Mouse (Mus musculus) lung, embryonic 16.5 days (tissue): ENCODE measurements at regions not wholly inside any gene's neighbourhood (a gene's known extent, or its start where the extent isn't known, plus 50 kb on each side); places are given as distances from the start of the nearest gene placed in this dataset.
A peak's percentile ranks its signal among the peaks of the same experiment; 100 is the strongest.

ENCODE experiments used
- ATAC-seq: fragments of 200-750 bp; cut with Nextera tagmentation; 2 replicates; pipeline ENCODE4 v1.8.0; 2017; ENCODE audit warnings: low read depth, mild to moderate bottlenecking, moderate library complexity
- H3K27ac ChIP-seq: fragments of 300-500 bp; sonication (generic); 2 replicates; pipeline ENCODE4 v1.5.1; 2014; ENCODE audit warnings: mild to moderate bottlenecking, control low read depth, low read length
- H3K27me3 ChIP-seq: fragments of 300-500 bp; sonication (generic); 2 replicates; pipeline ENCODE4 v1.6.1; 2014; ENCODE audit warnings: low read depth, low read length, mixed read lengths; ENCODE audit not compliant: control insufficient read depth, insufficient read depth
- H3K36me3 ChIP-seq: fragments of 300-500 bp; sonication (generic); 2 replicates; pipeline ENCODE4 v1.6.1; 2014; ENCODE audit warnings: low read length; ENCODE audit not compliant: control insufficient read depth, insufficient read depth
- H3K4me1 ChIP-seq: fragments of 300-500 bp; sonication (generic); replicated peaks from 2 replicates; pipeline ENCODE4 v1.6.1; 2014; ENCODE audit warnings: low read length, mixed read lengths; ENCODE audit not compliant: control insufficient read depth, insufficient read depth
- H3K4me2 ChIP-seq: fragments of 300-500 bp; sonication (generic); 2 replicates; pipeline ENCODE4 v1.6.1; 2014; ENCODE audit warnings: low read depth, low read length, control low read depth
- H3K4me3 ChIP-seq: fragments of 300-500 bp; sonication (generic); 2 replicates; pipeline ENCODE4 v1.5.1; 2014; ENCODE audit warnings: mild to moderate bottlenecking, low read length, control low read depth
- H3K9ac ChIP-seq: fragments of 300-500 bp; sonication (generic); 2 replicates; pipeline ENCODE4 v1.6.1; 2014; ENCODE audit warnings: low read length, control low read depth
- H3K9me3 ChIP-seq: fragments of 300-500 bp; sonication (generic); 2 replicates; pipeline ENCODE4 v1.6.1; 2016; ENCODE audit warnings: low read length; ENCODE audit not compliant: control insufficient read depth
- WGBS: fragments of 180-500 bp; shearing (Covaris S2); extraction: QIAGEN DNeasy Blood & Tissue Kit; methylation state at CpG from one replicate; pipeline ENCODE4 v1.1.7; 2014; 5-methylcytosine and 5-hydroxymethylcytosine counted together

GRCm38 (mm10) chr13:28450699-28451445 is 193.5 kb downstream of the Gm11361 start:
- H3K4me1 ChIP-seq: no peaks in the 10 kb centered on the region

GRCm38 (mm10) chr13:28449026-28449425 is 191.7 kb downstream of the Gm11361 start:
- Histone ChIP-seq H3K9me3 (no peaks in the 10 kb centered on the region), H3K9ac (no peak overlapping the region), H3K27ac (no peak overlapping the region), H3K27me3 (no peaks in the 10 kb centered on the region), H3K36me3 (no peaks in the 10 kb centered on the region), H3K4me3 (no peak overlapping the region), H3K4me2 (no peak overlapping the region), H3K4me1 (no peaks in the 10 kb centered on the region)
- ATAC-seq: no peak
- 86% methylated on average over 1 of the region's 1 CpGs for WGBS

More at GRCm38 (mm10) chr13:28450699-28451445, 193.5 kb downstream of the Gm11361 start:
- H3K36me3 ChIP-seq: no peaks in the 10 kb centered on the region
- H3K4me2 ChIP-seq: no peak overlapping the region
- no peak overlapping the region for H3K4me3 ChIP-seq
- H3K9ac ChIP-seq: no peak overlapping the region
- H3K9me3 ChIP-seq: no peaks in the 10 kb centered on the region
- WGBS: 84% methylated on average over 14 of the region's 14 CpGs
- no peaks in the 10 kb centered on the region for H3K27me3 ChIP-seq
- no peak for ATAC-seq
- no peak overlapping the region for H3K27ac ChIP-seq

GRCm38 (mm10) chr13:28442250-28442649 is 184.9 kb downstream of the Gm11361 start:
- Histone ChIP-seq H3K9me3 (0 out of 2 replicates have a peak, but pooled peaks cover 5% of the 10 kb centered on the region), H3K4me3 (no peak overlapping the region), H3K4me1 (no peaks in the 10 kb centered on the region), H3K9ac (no peak overlapping the region), H3K27me3 (no peaks in the 10 kb centered on the region), H3K36me3 (no peaks in the 10 kb centered on the region), H3K27ac (no peak overlapping the region), H3K4me2 (no peak overlapping the region)
- no peak for ATAC-seq

- Histone ChIP-seq H3K4me3 (no peak overlapping the region), H3K9ac (no peak overlapping the region), H3K4me1 (no peaks in the 10 kb centered on the region), H3K36me3 (no peaks in the 10 kb centered on the region), H3K9me3 (no peaks in the 10 kb centered on the region), H3K4me2 (no peak overlapping the region), H3K27me3 (no peaks in the 10 kb centered on the region), H3K27ac (no peak overlapping the region)
- WGBS: 62% methylated on average over 2 of the region's 2 CpGs
- ATAC-seq: no peak
Measured at GRCm38 (mm10) chr13:28433445-28433844, 176.1 kb downstream of the Gm11361 start.

GRCm38 (mm10) chr13:28432017-28432416 is 174.7 kb downstream of the Gm11361 start:
- Histone ChIP-seq H3K27ac (no peak overlapping the region), H3K9me3 (no peaks in the 10 kb centered on the region), H3K9ac (no peak overlapping the region), H3K4me2 (no peak overlapping the region), H3K27me3 (no peaks in the 10 kb centered on the region), H3K36me3 (no peaks in the 10 kb centered on the region), H3K4me3 (no peak overlapping the region), H3K4me1 (no peaks in the 10 kb centered on the region)
- ATAC-seq: no peak
- WGBS: 78% methylated on average over 2 of the region's 2 CpGs

GRCm38 (mm10) chr13:28426085-28426484 is 168.8 kb downstream of the Gm11361 start:
- 0 out of 2 replicates have a peak, but pooled peaks cover 7% of the 10 kb centered on the region for H3K4me1 ChIP-seq
- no peak for ATAC-seq
- WGBS: 75% methylated on average over 4 of the region's 4 CpGs

GRCm38 (mm10) chr13:28425116-28425515 is 167.8 kb downstream of the Gm11361 start:
- no peaks in the 10 kb centered on the region for H3K27me3 ChIP-seq
- H3K9ac ChIP-seq: no peak overlapping the region
- H3K36me3 ChIP-seq: no peaks in the 10 kb centered on the region
- H3K4me2 ChIP-seq: no peak overlapping the region
- WGBS: 69% methylated on average over 3 of the region's 3 CpGs
- no peak overlapping the region for H3K27ac ChIP-seq
- H3K4me3 ChIP-seq: no peak overlapping the region
- no peak for ATAC-seq
- H3K4me1 ChIP-seq: 0 out of 2 replicates have a peak, but pooled peaks cover 7% of the 10 kb centered on the region
- H3K9me3 ChIP-seq: no peaks in the 10 kb centered on the region

More at GRCm38 (mm10) chr13:28426085-28426484, 168.8 kb downstream of the Gm11361 start:
- no peaks in the 10 kb centered on the region for H3K9me3 ChIP-seq
- no peak overlapping the region for H3K4me2 ChIP-seq
- no peaks in the 10 kb centered on the region for H3K27me3 ChIP-seq
- no peak overlapping the region for H3K4me3 ChIP-seq
- H3K27ac ChIP-seq: no peak overlapping the region
- H3K36me3 ChIP-seq: no peaks in the 10 kb centered on the region
- no peak overlapping the region for H3K9ac ChIP-seq

GRCm38 (mm10) chr13:28424446-28425059 is 167.2 kb downstream of the Gm11361 start:
- H3K4me2 ChIP-seq: no peak overlapping the region
- no peaks in the 10 kb centered on the region for H3K27me3 ChIP-seq
- 15% methylated on average over 8 of the region's 8 CpGs for WGBS
- no peaks in the 10 kb centered on the region for H3K9me3 ChIP-seq
- no peak overlapping the region for H3K4me3 ChIP-seq
- peaks cover 7% of the 10 kb centered on the region for H3K4me1 ChIP-seq
- no peaks in the 10 kb centered on the region for H3K36me3 ChIP-seq
- no peak overlapping the region for H3K27ac ChIP-seq
- peak; percentile 38 for ATAC-seq
- no peak overlapping the region for H3K9ac ChIP-seq

GRCm38 (mm10) chr13:28421309-28421708 is 164.0 kb downstream of the Gm11361 start:
- no peak overlapping the region for H3K9ac ChIP-seq
- no peak overlapping the region for H3K4me2 ChIP-seq
- H3K4me1 ChIP-seq: peaks cover 38% of the 10 kb centered on the region
- no peak for ATAC-seq
- H3K27me3 ChIP-seq: no peaks in the 10 kb centered on the region
- WGBS: 71% methylated on average over 3 of the region's 3 CpGs
- H3K36me3 ChIP-seq: no peaks in the 10 kb centered on the region
- no peaks in the 10 kb centered on the region for H3K9me3 ChIP-seq
- no peak overlapping the region for H3K4me3 ChIP-seq
- no peak overlapping the region for H3K27ac ChIP-seq
